Mouse (Mus musculus): ENCODE results near the gene Bcan. TPM values are rescaled to one million over a fixed set of nuclear protein-coding genes. Genes with fewer than 3 reads are reported as not detected.

Bcan gene
- total RNA-seq, 1 experiment from 2014 or later: 31.5 TPM

GRCm38 (mm10) chr3:87998747-87999146 lies 1.3 kb downstream of the Bcan start:
- DNase-seq: no peak

GRCm38 (mm10) chr3:87996971-87997614 lies 2.9 kb downstream of the Bcan start:
- DNase-seq: peak; percentile 79

GRCm38 (mm10) chr3:87996401-87996800 lies 3.6 kb downstream of the Bcan start:
- DNase-seq: no peak

DNA sequence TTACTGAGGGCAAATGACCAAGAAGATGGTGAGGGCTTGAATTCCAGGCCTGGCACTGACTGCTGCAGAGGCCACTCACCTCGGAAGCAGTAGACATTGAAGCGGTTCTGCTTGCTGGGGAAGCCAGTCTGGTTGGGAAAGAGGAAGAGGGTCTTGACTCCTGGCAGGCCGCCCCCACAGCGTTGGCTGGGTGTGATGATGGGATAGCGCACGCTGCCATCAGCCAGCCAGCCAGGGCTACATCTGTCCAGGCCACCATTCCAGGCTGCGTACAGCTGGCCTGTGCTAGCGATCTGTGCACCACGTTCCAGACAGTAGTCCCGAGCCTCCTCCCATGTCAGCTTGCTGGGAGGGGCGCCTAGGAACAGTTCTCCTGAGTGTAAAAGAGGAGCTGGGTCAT lies 4.7 kb downstream of the Bcan start:
- no peak for DNase-seq

DNA sequence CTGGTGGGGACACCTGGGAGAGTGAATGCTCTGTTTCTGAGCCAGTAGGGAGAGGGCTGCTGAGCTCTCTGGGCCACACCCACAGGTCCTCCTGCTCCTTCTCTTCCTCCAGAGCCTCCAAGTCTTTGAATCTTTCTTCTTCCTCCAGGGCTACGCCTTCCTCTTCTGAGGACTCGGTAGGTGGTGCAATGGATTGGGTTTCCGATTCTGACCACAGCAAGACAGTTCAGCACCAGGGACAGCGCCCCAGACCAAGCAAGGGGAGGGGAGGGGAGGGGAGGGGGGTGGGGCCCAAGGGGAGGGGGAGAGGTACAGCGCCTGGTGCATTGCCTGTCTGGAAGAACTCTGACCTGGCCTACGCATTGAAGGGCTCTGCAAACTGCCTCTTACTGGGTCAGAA lies 6.6 kb downstream of the Bcan start:
- peak; percentile 78 for DNase-seq

- DNase-seq: no peak
These were observed 10.1 kb downstream of the Bcan start for GRCm38 (mm10) chr3:87989935-87990334.

- no peak for DNase-seq
These were observed 12.0 kb downstream of the Bcan start for GRCm38 (mm10) chr3:87988068-87988467.

- DNase-seq: peak; percentile 42
These were observed 12.4 kb downstream of the Bcan start for GRCm38 (mm10) chr3:87987633-87988032.

- peak; percentile 99 for DNase-seq
These were observed 13.2 kb downstream of the Bcan start for GRCm38 (mm10) chr3:87986868-87987267.

GRCm38 (mm10) chr3:87985505-87986320 lies 14.3 kb downstream of the Bcan start:
- DNase-seq: no peak

GRCm38 (mm10) chr3:87984094-87984493 lies 15.9 kb downstream of the Bcan start:
- DNase-seq: no peak

DNA sequence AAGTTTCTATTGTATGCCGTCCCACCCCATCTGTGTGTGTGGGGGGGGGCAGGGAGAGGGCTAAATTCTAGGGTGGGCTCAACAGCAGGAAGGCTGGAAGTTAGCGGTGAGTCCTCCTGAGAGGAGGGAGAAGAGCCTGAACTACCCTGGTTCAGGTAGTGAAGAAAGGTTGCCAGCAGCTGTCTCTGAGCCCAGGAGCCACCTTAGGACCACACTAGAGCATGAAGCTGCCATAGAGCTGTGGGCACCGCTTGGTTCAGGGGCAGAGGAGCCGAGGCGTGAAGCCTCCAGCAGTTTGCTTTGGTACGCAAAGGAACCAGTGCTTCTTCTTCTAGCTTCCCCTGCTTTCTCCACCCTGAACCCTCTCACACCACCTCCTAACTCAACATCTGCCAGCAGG lies 16.4 kb downstream of the Bcan start:
- DNase-seq: no peak

GRCm38 (mm10) chr3:87982836-87983601 lies 17.0 kb downstream of the Bcan start:
- peak; percentile 66 for DNase-seq

GRCm38 (mm10) chr3:87981894-87982835 lies 17.9 kb downstream of the Bcan start:
- peak; percentile 72 for DNase-seq

- DNase-seq: no peak
These were observed 18.7 kb downstream of the Bcan start for GRCm38 (mm10) chr3:87981214-87981760.

- DNase-seq: no peak
These were observed 19.3 kb downstream of the Bcan start for GRCm38 (mm10) chr3:87980728-87981127.

DNA sequence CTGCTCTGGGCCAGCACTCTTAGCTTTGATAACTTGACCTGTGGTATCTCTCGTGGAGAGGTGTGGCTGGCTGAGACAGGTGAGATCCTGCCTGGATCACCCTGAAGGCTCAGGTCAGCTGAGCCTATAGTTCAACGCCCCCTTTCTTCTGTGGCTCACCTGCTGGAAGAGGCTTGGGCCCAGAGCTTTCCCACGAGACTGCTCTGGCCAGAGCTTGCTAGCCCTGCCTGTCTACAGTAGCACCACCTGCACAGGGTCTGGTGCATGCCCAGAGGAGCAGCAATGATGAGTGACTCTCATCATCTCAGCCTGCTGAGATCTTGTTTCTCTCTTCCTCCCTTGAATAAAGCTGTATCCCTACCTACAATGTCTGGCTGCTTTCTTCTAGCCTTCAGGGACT lies 19.9 kb downstream of the Bcan start:
- DNase-seq: no peak

DNA sequence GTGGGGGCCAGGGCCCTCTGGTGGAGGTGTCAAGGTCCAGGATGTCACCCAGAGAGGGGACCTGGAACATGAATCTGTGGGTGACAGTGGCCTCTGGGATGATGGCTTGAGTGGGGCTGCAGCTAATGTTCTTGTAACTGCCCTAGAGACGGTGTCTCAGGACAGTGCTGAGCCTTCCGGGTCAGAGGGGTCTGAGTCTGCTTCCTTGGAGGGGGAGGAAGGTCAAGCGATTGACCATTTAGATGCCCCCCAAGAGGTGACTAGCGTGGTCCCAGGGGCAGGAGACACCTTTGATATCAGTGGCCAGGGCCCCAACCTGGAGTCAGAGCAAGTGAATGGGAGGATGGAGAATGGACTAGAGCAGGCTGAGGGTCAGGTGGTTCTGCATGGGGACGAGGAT lies 20.5 kb downstream of the Bcan start:
- DNase-seq: no peak

DNA sequence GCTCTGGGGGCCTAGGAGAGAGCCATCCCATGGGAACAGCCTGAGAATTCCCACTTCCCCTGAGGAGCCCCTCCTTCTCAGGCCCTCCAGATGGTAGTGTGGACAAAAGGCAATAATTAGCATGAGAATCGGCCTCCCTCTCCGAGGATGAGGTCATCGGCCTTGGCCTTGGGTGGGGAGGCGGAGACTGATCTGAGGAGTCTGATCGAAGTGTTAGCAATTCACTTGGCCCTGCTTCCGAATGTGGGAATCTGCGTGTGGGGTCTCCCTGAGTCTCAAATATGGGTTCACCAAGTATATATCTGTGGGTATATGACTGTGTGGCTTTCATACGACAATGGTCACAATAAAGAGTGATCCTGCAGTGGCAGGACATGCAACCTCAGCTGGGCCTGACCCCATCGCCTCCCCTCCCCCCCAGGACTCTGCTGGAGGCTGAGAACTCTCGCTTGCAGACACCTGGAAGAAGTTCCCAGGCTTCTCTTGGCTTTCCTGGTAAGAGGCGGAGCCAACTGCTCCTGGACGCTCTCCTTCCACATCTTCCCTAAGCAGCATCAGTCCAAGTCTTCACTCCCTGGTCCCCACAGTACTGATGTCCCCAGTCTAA lies 25.5 kb downstream of the Bcan start:
- DNase-seq: peak; percentile 68

DNA sequence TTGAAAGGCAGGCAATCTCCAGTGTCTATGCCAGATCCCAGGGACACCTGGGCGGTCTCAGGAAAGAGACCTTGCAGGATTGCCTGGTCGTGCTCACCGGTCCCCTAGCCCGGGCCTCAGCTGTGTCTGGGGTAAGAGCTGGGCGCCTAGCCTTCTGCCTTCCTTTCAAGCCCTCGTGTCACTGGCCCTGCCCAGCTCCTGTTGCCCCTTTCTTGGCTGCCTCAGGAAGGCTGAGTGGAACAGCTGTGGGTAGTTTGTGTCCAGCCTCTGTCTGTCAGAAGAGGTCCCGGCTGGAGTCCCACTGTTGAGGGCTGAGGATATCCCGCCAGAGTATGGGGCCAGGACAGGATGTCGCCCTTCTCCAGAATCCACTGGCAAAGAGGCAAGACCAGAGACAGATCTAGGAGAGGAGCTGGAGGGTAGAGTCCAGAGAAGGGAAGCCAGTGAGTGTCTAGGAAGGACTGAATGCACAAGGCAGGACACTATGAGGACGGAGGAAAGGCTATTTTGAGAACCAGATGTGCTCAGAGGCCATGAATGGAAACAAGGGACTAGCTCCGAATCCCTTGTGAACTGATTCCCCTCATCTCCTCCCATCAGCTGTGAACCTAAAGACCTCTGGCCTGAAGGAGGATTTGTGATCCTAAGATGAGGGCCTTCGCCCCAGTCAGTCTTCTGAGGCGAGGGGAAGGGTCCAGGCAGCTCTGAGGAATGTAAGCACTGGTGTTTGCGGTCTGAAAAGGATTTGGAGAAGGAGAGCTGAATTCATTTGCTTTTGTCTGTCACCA lies 26.2 kb downstream of the Bcan start:
- no peak for DNase-seq
